Mouse (Mus musculus) megakaryocyte progenitor cell, adult 5-6 weeks (primary cell): ENCODE results near the gene D17H6S53E. TPM values are rescaled to one million over a fixed set of nuclear protein-coding genes. Genes with fewer than 3 reads are reported as not detected.
A peak's percentile ranks its signal among the peaks of the same experiment; 100 is the strongest.

Source experiments
- ATAC-seq: replicated peaks from 2 replicates; pipeline ENCODE4 v1.8.0; 2016; ENCODE audit warnings: mild to moderate bottlenecking, moderate TSS enrichment, inconsistent platforms; ENCODE audit not compliant: poor library complexity
- total RNA-seq, 2 experiments: library from RNA; stranded (forward) in 1 of 2; stranded (reverse) in 1 of 2; fragments of 157-497, 149-512 nt in 1 of 2; fragments of 200-1000 nt in 1 of 2; gene quantifications; 2 replicates each; pipeline versions ENCODE4 v1.2.3 to v1.2.4; 2015 to 2017

The D17H6S53E gene
- total RNA-seq, 2 experiments from 2014 or later, result 3.6 to 7.7 TPM

- ATAC-seq, result no peak
Observed at GRCm38 (mm10) chr17:35158850-35159593, 32.8 kb downstream of the D17H6S53E start.

DNA sequence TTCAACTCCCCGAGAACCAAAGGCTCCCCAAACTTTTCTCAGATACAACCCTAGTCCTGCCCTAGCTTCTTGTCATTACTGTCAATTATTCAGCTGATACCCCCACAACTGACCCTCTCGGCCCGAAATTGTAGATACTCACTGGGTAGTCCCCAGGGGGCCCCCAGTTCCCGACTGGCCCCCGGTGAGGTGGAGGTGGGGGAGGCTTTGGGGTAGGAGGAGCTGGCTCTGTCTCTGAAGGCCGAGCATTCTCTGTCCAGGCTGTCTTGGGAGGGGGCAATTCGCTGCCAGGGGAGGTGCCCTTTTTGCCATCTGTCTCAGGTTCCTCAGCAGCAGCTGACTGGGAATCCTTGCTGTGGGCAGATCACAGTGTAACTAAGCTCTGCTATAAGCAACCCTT, 33.5 kb downstream of the D17H6S53E start:
- no peak for ATAC-seq

- no peak for ATAC-seq
Observed at GRCm38 (mm10) chr17:35161421-35161820, 35.2 kb downstream of the D17H6S53E start.

GRCm38 (mm10) chr17:35162121-35162520, 35.9 kb downstream of the D17H6S53E start:
- no peak for ATAC-seq

DNA sequence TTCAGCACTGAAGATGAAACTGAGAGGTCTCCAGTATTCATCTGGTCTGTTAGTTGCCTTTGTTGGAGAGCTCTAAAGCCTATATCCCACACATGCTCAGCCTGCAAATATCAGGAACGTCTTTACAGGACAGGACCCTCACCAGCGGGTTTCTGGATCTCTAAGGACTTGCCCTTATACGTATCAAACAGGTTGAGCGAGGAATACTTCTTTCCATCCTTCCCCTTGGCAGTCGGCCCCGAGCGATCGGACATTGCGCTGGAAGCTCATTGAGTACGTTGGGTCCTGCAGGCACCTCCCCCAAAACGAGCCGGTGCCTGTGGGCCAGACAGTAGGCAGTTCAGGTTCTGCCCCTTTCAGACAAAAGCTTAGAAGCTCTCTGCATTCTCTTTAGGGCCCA, 36.6 kb downstream of the D17H6S53E start:
- no peak for ATAC-seq

GRCm38 (mm10) chr17:35163326-35164081, 37.3 kb downstream of the D17H6S53E start:
- ATAC-seq, result no peak

DNA sequence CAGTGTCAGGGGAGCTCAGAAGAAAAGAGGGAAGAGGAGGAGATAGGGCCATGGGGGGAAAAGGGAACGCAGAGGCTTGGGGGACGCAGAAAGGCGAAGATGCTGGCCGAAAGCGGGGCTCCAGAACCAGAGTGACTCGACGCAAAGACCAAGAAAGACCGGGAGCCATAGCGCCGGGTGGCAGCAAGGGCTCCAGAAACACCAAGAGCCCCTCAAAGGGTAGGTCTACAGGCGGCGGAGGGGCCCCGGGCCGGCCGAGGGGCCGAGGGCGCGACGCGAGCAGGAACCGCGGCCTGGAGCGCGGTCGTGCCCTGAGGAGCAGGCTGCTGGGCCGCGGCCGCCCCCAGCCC, 38.0 kb downstream of the D17H6S53E start:
- no peak for ATAC-seq

GRCm38 (mm10) chr17:35164568-35165450, 38.6 kb downstream of the D17H6S53E start, which contains the start of gene Prrc2a:
TSS of gene Prrc2a (minus strand) at chr17:35164897.
- peak; percentile 85 for ATAC-seq

DNA sequence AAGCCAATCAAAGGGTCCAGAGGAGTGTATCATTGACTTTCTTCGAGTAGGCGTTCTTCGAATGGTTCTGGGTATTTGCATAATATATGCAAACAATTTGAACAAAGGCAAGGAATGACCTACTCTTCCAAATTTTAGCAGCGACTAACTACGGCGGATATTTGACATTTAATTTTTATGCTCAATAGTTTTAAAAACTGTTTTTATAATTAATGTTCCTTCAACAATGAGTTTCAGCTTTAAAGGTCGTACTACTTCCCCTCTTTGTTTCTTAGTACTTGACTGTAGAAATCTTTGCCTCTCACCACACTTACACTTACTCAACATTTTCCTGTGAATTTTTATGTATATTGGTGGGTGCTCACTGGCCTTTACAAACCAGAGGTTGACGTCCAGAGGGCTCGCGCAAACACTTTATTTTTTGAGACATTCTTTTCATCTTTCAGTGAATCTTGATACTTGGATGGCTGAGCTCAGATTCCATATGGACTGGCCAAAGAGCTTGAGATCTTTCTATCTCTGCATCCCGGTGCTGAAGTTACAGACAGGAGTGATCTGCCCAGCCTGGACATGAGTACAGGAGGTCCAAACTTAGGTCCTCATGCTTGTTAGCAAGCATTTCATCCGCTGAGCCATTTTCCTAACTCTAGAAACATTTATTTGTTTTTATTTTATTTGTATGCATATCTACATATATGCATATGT, 39.4 kb downstream of the D17H6S53E start:
- no peak for ATAC-seq

DNA sequence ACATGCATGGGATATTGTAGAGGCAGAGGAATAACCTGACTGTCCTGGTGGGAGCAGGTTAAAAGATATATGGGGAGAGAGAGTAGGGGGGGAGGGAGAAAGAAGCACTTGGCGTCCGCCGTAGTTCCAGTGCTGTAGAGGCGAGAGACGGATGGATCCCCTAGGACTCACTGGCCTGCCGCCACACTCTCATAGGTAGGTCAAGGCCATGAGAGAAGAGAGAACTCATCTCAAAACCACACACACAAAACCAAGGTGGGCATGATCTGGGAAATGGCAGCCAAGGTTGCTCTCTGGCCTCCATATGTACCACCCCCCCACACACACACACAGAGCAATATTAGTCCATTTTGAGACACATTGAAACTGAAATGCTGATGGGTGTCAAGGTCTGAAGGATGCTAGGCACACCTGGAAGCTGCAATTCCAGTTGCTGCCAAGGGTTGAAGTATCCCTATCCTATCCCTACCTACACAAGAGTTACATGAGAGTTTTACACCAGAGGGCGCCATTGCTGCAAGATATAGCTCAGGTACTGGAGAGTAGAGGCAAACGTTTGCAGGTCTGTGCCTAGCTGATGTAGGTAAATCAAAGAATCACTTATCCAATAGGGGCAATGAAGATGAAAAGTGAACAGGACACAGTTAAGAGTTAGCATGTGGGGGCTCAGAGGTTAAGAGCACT, 40.3 kb downstream of the D17H6S53E start:
- peak; percentile 29 for ATAC-seq

- ATAC-seq, result no peak
Observed at GRCm38 (mm10) chr17:35167794-35168193, 41.6 kb downstream of the D17H6S53E start.

- no peak for ATAC-seq
Observed at GRCm38 (mm10) chr17:35168541-35169207, 42.5 kb downstream of the D17H6S53E start.

GRCm38 (mm10) chr17:35172445-35173234, 46.5 kb downstream of the D17H6S53E start:
- peak; percentile 68 for ATAC-seq

DNA sequence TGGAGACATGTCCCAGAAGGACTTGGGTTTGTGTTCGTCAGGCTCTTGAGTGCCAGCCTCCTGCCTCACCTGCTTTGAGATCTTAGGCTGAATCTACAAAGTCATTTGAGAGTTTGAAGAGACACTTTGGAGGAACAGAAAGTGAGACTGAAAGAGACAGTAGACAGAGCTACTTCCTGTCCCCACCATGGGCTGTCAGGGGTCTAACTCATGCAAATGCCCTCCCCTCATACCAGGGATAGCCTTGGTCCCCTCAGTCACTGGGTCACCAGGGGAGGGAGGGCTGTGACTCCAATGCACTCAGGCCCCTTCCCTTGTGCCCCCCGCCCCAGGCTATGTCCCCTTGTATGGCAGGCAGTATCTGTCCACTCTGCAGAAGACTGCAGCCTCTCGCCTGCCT, 47.2 kb downstream of the D17H6S53E start:
- peak; percentile 27; the same call in 1 of the 2 replicates for ATAC-seq

DNA sequence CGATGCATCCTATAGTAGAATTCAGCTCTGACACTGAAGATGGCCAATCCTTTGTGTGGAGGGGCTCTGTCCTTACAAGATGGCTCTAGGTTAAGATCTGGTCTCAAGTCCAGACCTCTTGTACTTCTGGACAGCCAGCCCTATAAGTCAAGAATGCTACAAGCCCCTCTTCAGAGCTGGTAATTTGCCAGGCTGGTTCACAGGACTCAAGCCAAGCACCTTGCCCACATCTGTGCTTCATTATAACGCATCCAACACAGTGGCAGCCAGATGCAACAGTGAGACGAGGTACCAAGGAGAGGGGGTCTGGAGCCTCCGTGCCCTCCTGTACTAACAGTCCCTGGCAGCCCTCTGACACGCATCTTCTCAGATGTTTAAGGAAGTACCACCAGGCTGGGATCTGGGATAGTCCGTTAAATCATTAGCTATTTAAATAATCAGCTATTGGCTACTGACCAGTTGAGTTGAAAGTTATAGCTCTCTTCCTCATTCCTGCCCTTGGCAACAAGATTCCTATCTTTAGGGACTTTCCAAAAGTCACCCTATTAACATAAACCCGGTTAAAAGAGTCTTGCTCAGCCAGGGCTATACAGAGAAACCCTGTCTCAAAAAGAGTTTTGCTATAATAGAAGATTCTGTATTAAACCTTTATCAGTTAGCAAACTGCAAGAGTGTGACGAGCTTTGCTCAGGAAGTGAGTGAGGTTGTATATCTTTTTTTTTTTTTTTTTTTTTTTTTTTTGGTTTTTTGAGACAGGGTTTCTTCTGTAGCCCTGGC, 48.2 kb downstream of the D17H6S53E start:
- no peak for ATAC-seq

GRCm38 (mm10) chr17:35175382-35175781, 49.2 kb downstream of the D17H6S53E start:
- ATAC-seq, result no peak

GRCm38 (mm10) chr17:35175968-35176367, 49.8 kb downstream of the D17H6S53E start, which contains the start of gene Aif1:
TSS of gene Aif1 (minus strand) at chr17:35176068.
- no peak for ATAC-seq
